7 mouse cellular contexts compared by ENCODE assay signal in the genomic region with DNA sequence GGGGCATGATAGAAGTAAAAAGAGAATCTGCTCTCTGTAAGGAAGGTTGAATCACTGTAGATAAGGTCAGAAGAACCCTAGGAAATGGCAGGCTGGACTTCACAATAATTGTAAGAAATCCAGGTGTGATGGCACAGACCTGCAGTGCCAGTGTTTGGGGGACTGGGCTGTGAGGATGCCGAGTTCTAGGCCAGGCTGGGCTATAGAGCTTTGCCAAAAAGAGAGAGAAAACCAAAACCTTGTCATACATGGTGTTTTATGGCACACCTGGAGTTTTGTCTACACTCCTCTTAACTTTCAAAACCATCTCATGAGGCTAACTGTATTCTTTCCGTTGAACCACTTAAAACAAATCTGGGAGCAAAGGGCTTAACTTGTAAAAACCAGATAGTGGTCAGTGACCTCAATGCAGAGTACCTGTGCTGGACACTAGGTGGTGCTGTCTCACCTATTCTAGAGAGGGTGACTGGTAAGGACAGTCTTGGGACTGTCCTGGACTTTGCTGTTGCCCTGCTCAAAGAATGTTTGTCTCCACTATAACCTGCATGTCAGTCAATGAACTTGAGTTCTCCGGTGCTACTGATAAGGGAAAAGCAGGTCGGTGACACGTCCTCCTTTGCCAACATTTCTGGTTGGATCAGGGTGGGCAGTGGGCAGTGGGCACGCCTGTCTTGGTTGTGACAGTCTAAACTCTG. TPM values are rescaled to one million over a fixed set of nuclear protein-coding genes. Genes with fewer than 3 reads are reported as not detected.
A peak's percentile ranks its signal among the peaks of the same experiment; 100 is the strongest.
DNase-seq lines count a peak whose midpoint lies in the region; ATAC-seq and TF ChIP-seq lines count a peak whose summit lies in the region.

No protein-coding gene starts in this region.

- no peaks in the 10 kb centered on the region for H3K9me3 ChIP-seq in hindbrain, postnatal 0 days (ENCODE audit: low read length)
- no peaks in the 10 kb centered on the region for H3K9me3 ChIP-seq in midbrain, embryonic 14.5 days (ENCODE audit: control insufficient read depth, low read length)

- intact Hi-C loops in left cerebral cortex, postnatal 36 days (cut with DNase I), result loop anchor here (1.0 to 10.0 kb wide), 2 partner anchors 84 to 178 kb away; a partner anchor contains a TSS

- no peak overlapping the region for H3K27ac ChIP-seq in hindbrain, postnatal 0 days
- no peak overlapping the region for H3K27ac ChIP-seq in midbrain, embryonic 14.5 days (replicated peaks; ENCODE audit: low read depth, low read length)

- no peak overlapping the region for H3K9ac ChIP-seq in hindbrain, postnatal 0 days (replicated peaks; ENCODE audit: low read length)
- no peak overlapping the region for H3K9ac ChIP-seq in midbrain, embryonic 14.5 days (replicated peaks; ENCODE audit: low read length)

- H3K36me3 ChIP-seq in hindbrain, postnatal 0 days (ENCODE audit: insufficient read depth, low read length), result no peaks in the 10 kb centered on the region
- no peaks in the 10 kb centered on the region for H3K36me3 ChIP-seq in midbrain, embryonic 14.5 days (ENCODE audit: control insufficient read depth, insufficient read depth, low read length)

- H3K4me1 ChIP-seq in hindbrain, postnatal 0 days (ENCODE audit: insufficient read depth, low read length), result no peaks in the 10 kb centered on the region
- H3K4me1 ChIP-seq in midbrain, embryonic 14.5 days (ENCODE audit: control insufficient read depth, insufficient read depth, low read length), result peaks cover 24% of the 10 kb centered on the region; the same call in 1 of the 2 replicates

- H3K27me3 ChIP-seq in hindbrain, postnatal 0 days (ENCODE audit: insufficient read depth, low read length), result no peaks in the 10 kb centered on the region
- no peaks in the 10 kb centered on the region for H3K27me3 ChIP-seq in midbrain, embryonic 14.5 days (ENCODE audit: control insufficient read depth, insufficient read depth, low read length)

- peak; percentile 82 for DNase-seq in ZHBTc4 (ENCODE audit: low read depth, low spot score)
- peak; percentile 13 for DNase-seq in cerebellum, adult 9-10 months
- DNase-seq in frontal cortex, postnatal 36 days (ENCODE audit: low spot score in 2 of 2), result peak; percentile 55 to 62
- peak; percentile 83 for DNase-seq in hindbrain, postnatal 0 days (ENCODE audit: low spot score)
- DNase-seq in left cerebral cortex, postnatal 36 days (ENCODE audit: low spot score in 2 of 2), result peak; percentile 24 to 46
- peak; percentile 81 for DNase-seq in midbrain, embryonic 14.5 days
- DNase-seq in spleen, postnatal 10 days (ENCODE audit: low spot score in 2 of 2), result peak; percentile 35 to 72

- H3K4me2 ChIP-seq in hindbrain, postnatal 0 days (ENCODE audit: low read depth, low read length), result no peak overlapping the region
- H3K4me2 ChIP-seq in midbrain, embryonic 14.5 days (ENCODE audit: low read length), result no peak overlapping the region

- TF ChIP-seq CTCF in hindbrain, postnatal 0 days (IDR thresholded peaks at IDR 0.05; ENCODE audit: low read depth), result peak; percentile 92

- peak; percentile 77 for ATAC-seq in hindbrain, postnatal 0 days
- 0 out of 2 replicates have a peak, but pooled peaks have one; percentile 40 for ATAC-seq in midbrain, embryonic 14.5 days (ENCODE audit: low FRiP score, low TSS enrichment)

- no peak overlapping the region for H3K4me3 ChIP-seq in hindbrain, postnatal 0 days (ENCODE audit: low read length)
- no peak overlapping the region for H3K4me3 ChIP-seq in midbrain, embryonic 14.5 days (replicated peaks; ENCODE audit: low read depth, low read length)

- WGBS in hindbrain, postnatal 0 days, result 49% methylated on average over 6 of the region's 6 CpGs
- WGBS in midbrain, embryonic 14.5 days, result 51% methylated on average over 6 of the region's 6 CpGs

RNA-seq across cellular contexts. Expression of a gene that starts 27.7 kb away (rescaled TPM):
- total RNA-seq in hindbrain, postnatal 0 days (2014; rRNA removed), result 8.3 and 10.6 TPM in 2 replicates
- polyA plus RNA-seq in hindbrain, postnatal 0 days (2015; fragmentation: Nextera tagmentation; extraction: Ambion mirVana), result 13.7 and 16.3 TPM in 2 replicates
- total RNA-seq in left cerebral cortex, postnatal 36 days (2021), result under 1 TPM; 0.25 to 0.59 TPM
- 13.6 and 13.8 TPM in 2 replicates for polyA plus RNA-seq in midbrain, embryonic 14.5 days (2014; fragmentation: Nextera tagmentation; extraction: Ambion mirVana)

Comparison
In these comparisons a context has a peak if more than half of its experiments do, and no peak if none do; other contexts are left out.
1. DNase-seq: peak in every context shown above with its lines; median percentile 83 in hindbrain, postnatal 0 days; 82 in ZHBTc4; 81 in midbrain, embryonic 14.5 days; 58 in frontal cortex, postnatal 36 days; 54 in spleen, postnatal 10 days; 35 in left cerebral cortex, postnatal 36 days; 13 in cerebellum, adult 9-10 months.